Mouse (Mus musculus): ENCODE results near the gene Ndufc2.
"Not testable (repeated sequence)": the region's sequence is repeated elsewhere in the genome, so short reads cannot be mapped to it uniquely, and the experiment has no call there.

The Ndufc2 gene

DNA sequence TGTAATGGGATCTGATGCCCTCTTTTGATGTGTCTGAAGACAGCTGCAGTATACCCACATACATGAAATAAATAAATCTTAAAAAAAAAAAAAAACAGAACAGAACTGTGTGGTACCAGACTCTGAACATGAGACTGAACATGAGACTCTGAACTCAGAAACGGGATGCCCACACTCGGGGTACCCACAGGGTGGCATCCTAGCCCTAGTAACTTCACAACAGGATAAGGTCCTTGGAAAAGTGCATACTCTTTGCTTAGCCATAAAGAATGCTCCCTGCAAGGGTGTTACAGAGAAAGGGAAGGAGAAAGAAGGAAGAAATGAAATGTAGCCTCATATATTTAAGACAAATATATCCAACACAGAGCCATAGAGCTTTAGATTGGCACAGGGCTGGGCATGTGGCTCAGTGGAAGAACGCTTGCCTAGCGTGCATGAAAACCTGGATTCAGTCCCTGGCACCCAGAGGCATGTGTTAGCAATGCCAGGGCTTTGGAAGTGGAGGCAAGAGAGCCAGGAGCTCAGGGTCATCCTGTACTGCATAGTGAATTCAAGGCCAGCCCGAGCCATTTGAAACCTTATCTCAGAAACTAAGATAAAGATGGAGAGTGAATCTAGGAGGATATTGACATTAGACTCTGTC lies 28.1 kb downstream of the Ndufc2 start:
- no peak for DNase-seq

- DNase-seq: peak; percentile 64 to 69
Observed at GRCm38 (mm10) chr7:97429705-97430104, 29.9 kb downstream of the Ndufc2 start.

- DNase-seq: not testable (repeated sequence)
Observed at GRCm38 (mm10) chr7:97433517-97433916, 33.7 kb downstream of the Ndufc2 start.

- no peak for DNase-seq
Observed at GRCm38 (mm10) chr7:97434517-97434916, 34.7 kb downstream of the Ndufc2 start.

DNA sequence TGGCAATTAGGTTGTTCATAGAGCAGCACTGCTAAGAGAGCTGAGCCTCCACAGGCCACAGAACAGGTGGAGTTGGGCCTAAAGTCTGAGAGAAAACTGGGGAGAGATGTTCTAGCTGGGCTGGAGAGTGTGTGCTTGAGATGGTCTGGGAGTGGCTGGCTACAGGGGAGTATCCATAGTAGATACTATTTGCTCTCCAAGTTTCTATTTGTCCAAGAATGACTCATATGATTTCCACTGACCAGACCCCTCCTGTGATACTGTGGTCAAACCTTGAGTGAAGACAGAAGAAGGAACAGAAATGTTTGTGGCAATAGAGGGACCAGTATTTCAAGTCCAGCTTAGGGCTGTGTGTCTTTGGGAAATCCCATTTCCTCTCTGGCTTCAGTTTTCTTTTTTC lies 39.2 kb downstream of the Ndufc2 start:
- DNase-seq: no peak

GRCm38 (mm10) chr7:97446171-97446925 lies 46.5 kb downstream of the Ndufc2 start:
- DNase-seq: no peak

GRCm38 (mm10) chr7:97447050-97447531 lies 47.3 kb downstream of the Ndufc2 start:
- DNase-seq: no peak

GRCm38 (mm10) chr7:97451023-97451422 lies 51.2 kb downstream of the Ndufc2 start, which contains the start of gene Kctd14:
TSS of gene Kctd14 (plus strand) at chr7:97451323.
- DNase-seq: not testable (repeated sequence)

GRCm38 (mm10) chr7:97452196-97452595 lies 52.4 kb downstream of the Ndufc2 start:
- no peak for DNase-seq

GRCm38 (mm10) chr7:97453141-97453921 lies 53.5 kb downstream of the Ndufc2 start:
- peak; percentile 29 to 35 for DNase-seq

- DNase-seq: no peak
Observed at GRCm38 (mm10) chr7:97454795-97455194, 55.0 kb downstream of the Ndufc2 start.

- DNase-seq: peak; percentile 24 to 35
Observed at GRCm38 (mm10) chr7:97455577-97455976, 55.8 kb downstream of the Ndufc2 start.

All from B cell, adult 2 months (primary cell).